Mouse (Mus musculus) neural tube, embryonic 15.5 days (tissue): Measurements from ENCODE around the gene Gm48551. TPM values are rescaled to one million over a fixed set of nuclear protein-coding genes. Genes with fewer than 3 reads are reported as not detected.

ENCODE experiments used
- ATAC-seq: fragments of 200-750 bp; cut with Nextera tagmentation; 2 replicates; pipeline ENCODE4 v1.8.0; 2017; ENCODE audit warnings: mild to moderate bottlenecking, moderate TSS enrichment, moderate library complexity; ENCODE audit not compliant: low FRiP score
- H3K27ac ChIP-seq: fragments of 300-500 bp; sonication (generic); replicated peaks from 2 replicates; pipeline ENCODE4 v1.5.1; 2015; ENCODE audit warnings: mild to moderate bottlenecking, inconsistent platforms
- H3K27me3 ChIP-seq: fragments of 300-500 bp; sonication (generic); replicated peaks from 2 replicates; pipeline ENCODE4 v1.6.1; 2015; ENCODE audit warnings: inconsistent platforms
- H3K36me3 ChIP-seq: fragments of 300-500 bp; sonication (generic); 2 replicates; pipeline ENCODE4 v1.6.1; 2015; ENCODE audit warnings: inconsistent platforms
- H3K4me1 ChIP-seq: fragments of 300-500 bp; sonication (generic); 2 replicates; pipeline ENCODE4 v1.6.1; 2015; ENCODE audit warnings: inconsistent platforms
- H3K4me2 ChIP-seq: fragments of 300-500 bp; sonication (generic); 2 replicates; pipeline ENCODE4 v1.6.1; 2015; ENCODE audit warnings: inconsistent platforms, mild to moderate bottlenecking, moderate library complexity
- H3K4me3 ChIP-seq: fragments of 300-500 bp; sonication (generic); replicated peaks from 2 replicates; pipeline ENCODE4 v1.5.1; 2015; ENCODE audit warnings: mild to moderate bottlenecking, inconsistent platforms
- H3K9ac ChIP-seq: fragments of 300-500 bp; sonication (generic); replicated peaks from 2 replicates; pipeline ENCODE4 v1.6.1; 2015; ENCODE audit warnings: mild to moderate bottlenecking, inconsistent platforms
- H3K9me3 ChIP-seq: fragments of 300-500 bp; sonication (generic); replicated peaks from 2 replicates; pipeline ENCODE4 v1.6.1; 2016; ENCODE audit warnings: inconsistent platforms
- WGBS: fragments of 180-500 bp; shearing (Covaris S2); methylation state at CpG from one replicate; pipeline ENCODE4 v1.1.7; 2015; ENCODE audit warnings: mixed read lengths; 5-methylcytosine and 5-hydroxymethylcytosine counted together
- polyA plus RNA-seq: library from polyadenylated mRNA; unstranded; fragments of >200 nt; fragmentation: Nextera tagmentation; extraction: Ambion mirVana; gene quantifications from 2 replicates; pipeline ENCODE4 v1.2.1, GENCODE M21; 2015

The Gm48551 gene
- polyA plus RNA-seq, 1 experiment from 2014 or later: 7.2 TPM

DNA sequence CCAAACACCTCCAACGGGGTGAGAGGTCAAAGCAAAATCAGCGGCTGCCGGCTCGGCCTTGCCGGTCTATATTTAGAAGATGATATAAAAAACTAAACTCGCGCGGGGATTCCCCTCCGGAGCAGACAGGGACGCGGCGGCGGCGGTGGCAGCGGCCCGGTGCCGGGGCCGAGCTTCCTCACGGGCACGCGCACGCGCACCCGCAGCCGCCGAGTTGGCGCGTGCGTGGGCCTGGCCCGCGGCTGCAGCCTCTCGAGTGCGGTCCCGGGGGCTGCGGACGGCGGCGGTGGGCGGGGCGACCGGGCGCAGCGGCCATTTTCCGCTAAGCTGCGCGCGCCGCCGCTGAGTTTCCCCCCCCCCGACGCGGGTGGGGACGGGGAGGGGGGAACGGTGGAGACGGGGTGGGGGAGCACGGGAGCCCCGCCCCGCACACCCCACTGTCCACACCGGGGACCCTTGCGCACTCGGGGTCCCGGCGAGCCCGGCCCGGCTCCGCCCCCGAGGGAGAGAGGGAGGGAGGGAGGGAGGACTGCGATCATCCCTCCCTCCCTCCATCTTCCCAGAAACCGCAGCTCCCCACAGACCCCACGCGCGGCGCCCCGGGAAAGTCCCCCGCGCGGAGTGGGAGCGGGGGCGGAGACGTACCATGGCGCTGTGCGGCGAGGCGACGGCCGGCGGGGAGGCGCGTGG, 46.0 kb downstream of the Gm48551 start:
- 0% methylated on average over 48 of the region's 89 CpGs for WGBS
- Histone ChIP-seq H3K4me3 (peak overlapping the region; percentile 76), H3K9me3 (no peaks in the 10 kb centered on the region), H3K27me3 (peaks cover 13% of the 10 kb centered on the region), H3K9ac (peak overlapping the region; percentile 79), H3K4me2 (peak overlapping the region; percentile 92), H3K4me1 (peaks cover 78% of the 10 kb centered on the region), H3K36me3 (no peaks in the 10 kb centered on the region), H3K27ac (peak overlapping the region; percentile 97)
- peak; percentile 39 for ATAC-seq

DNA sequence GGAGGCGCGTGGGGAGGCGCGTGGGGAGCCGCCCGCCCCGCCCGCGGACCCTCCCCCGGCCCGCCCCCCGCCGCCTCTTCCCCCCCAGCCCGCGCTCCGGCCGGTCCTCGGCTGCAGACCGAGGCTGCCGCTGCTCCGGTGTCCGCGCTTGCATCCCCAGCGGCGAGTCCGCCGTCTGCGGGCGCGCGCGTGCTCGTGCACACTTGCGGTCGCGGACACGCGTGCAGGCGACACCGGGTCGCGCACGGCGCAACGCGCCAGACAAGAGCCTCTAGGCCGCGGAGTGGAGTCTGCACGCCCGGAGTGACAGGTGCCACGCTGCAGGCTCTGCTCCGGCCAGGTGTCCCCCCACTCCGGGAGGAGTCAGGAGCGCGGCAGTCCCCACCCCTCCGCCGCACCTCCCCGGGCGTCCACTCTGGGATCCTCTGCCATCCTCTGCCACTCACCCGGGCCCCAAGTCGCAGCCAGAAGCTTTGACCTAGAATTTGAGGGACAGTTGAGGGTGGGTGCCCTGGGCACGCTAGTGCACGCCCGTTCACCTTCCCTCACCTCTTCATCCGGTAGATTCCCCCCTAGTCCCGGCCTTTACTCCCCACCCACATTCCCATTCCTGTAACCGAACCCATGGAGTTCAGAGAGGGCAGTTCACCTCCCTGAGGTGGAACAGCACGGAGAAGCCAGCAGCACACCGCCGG, 46.7 kb downstream of the Gm48551 start:
- ATAC-seq: peak; percentile 29
- Histone ChIP-seq H3K27ac (peak overlapping the region; percentile 97), H3K36me3 (no peaks in the 10 kb centered on the region), H3K4me2 (peak overlapping the region; percentile 92), H3K27me3 (peaks cover 13% of the 10 kb centered on the region), H3K9me3 (no peaks in the 10 kb centered on the region), H3K4me1 (peaks cover 72% of the 10 kb centered on the region), H3K9ac (peak overlapping the region; percentile 79), H3K4me3 (peak overlapping the region; percentile 76)
- 3% methylated on average over 26 of the region's 70 CpGs for WGBS

DNA sequence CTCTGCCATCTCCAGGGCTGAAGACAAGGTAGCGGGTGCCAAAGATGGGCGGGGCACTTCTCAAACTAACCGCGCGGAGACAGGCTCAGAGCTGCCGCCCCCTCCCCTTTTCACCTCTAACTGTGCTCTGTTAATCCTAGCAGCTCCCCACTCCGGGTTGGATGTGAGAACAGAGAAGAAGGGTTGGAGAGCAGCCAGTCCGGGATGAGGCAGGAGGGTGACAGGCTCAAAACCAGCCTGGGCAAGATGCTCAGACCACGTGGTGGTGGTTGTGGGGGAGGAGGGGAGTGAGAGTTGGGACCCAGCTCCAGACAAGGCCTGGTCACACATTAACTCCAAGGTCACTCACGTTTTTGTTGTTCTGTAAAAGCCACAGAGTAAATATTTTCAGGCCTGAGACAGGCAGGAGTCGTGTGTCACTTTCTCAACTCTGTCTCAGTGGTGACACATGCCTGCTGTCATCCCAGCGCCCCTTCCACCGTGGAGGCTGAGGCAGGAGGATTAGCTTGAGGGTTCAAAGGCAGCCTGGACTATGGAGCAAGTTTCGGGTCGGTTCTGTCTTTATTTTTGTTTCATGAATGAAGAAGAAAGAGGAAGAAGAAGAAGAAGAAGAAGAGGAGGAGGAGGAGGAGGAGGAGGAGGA, 47.4 kb downstream of the Gm48551 start:
- ATAC-seq: peak; percentile 0; the same call in 1 of the 2 replicates
- Histone ChIP-seq H3K4me1 (peaks cover 66% of the 10 kb centered on the region), H3K4me2 (peak overlapping the region; percentile 92), H3K27ac (peak overlapping the region; percentile 97), H3K4me3 (peak overlapping the region; percentile 76), H3K27me3 (peaks cover 13% of the 10 kb centered on the region), H3K9ac (no peak overlapping the region), H3K36me3 (no peaks in the 10 kb centered on the region), H3K9me3 (no peaks in the 10 kb centered on the region)
- 10% methylated on average over 15 of the region's 15 CpGs for WGBS

DNA sequence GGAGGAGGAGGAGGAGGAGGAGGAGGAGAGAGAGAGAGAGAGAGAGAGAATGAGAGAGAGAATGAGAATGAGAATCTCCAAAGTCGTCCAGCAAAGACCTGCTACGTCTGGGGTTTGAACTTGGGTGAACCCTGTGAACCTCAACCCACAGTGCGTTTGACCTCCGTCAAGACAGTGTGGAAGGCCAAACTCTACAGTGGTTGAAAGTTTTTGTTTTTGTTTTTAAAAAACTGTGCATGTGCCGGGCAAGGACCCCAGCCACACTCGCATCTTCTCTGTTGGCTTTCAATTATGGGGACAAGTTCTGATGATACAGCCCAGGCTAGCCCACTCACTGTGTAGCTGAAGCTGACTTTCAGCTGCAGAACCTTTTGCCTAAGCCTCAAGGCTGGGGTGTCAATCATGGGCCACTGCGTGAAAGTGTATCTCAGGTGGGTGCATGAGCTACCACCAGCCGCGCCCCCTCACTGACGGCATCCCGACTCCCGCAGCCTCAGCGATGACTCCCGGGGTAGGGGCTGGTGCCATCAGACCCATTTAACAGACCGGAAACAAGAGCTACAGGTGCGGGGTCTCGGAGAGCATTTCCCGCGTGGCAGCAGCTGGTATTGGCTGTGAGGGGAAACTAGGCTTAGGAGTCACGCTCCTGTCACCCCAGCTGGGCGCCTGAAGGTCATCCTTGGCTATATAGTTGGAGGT, 48.1 kb downstream of the Gm48551 start:
- Histone ChIP-seq H3K4me3 (peak overlapping the region; percentile 28), H3K36me3 (no peaks in the 10 kb centered on the region), H3K9ac (no peak overlapping the region), H3K9me3 (no peaks in the 10 kb centered on the region), H3K4me1 (peaks cover 59% of the 10 kb centered on the region), H3K27ac (peak overlapping the region; percentile 58), H3K4me2 (peak overlapping the region; percentile 60), H3K27me3 (peaks cover 11% of the 10 kb centered on the region)
- 60% methylated on average over 21 of the region's 21 CpGs for WGBS
- ATAC-seq: peak; percentile 7; the same call in 1 of the 2 replicates

DNA sequence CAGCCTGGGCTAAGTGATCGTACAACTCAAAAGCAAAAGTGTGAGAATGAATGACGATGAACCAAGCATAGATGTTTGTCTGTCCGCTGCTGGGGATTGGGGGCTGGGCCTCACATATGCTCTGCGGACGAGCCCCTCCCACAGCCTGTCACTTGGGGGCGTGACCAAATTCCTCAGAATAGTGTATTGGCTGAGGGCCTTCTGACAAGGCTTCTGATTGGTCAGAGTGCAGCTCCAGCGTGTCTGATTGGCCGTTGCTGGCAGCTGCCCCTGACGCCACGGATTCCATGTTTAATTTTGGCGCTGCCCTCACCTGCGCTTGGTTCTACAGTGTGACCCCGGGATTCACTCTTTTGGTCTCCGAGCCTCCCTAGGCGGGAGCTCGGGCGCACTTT, 48.6 kb downstream of the Gm48551 start:
- peak; percentile 81 for ATAC-seq
- Histone ChIP-seq H3K9me3 (no peaks in the 10 kb centered on the region), H3K27me3 (peaks cover 5% of the 10 kb centered on the region), H3K4me3 (peak overlapping the region; percentile 28), H3K4me2 (peak overlapping the region; percentile 60), H3K4me1 (peaks cover 57% of the 10 kb centered on the region), H3K27ac (peak overlapping the region; percentile 58), H3K36me3 (no peaks in the 10 kb centered on the region), H3K9ac (0 out of 2 replicates have a peak overlapping the region, but pooled peaks have one; percentile 12)
- 4% methylated on average over 17 of the region's 17 CpGs for WGBS

DNA sequence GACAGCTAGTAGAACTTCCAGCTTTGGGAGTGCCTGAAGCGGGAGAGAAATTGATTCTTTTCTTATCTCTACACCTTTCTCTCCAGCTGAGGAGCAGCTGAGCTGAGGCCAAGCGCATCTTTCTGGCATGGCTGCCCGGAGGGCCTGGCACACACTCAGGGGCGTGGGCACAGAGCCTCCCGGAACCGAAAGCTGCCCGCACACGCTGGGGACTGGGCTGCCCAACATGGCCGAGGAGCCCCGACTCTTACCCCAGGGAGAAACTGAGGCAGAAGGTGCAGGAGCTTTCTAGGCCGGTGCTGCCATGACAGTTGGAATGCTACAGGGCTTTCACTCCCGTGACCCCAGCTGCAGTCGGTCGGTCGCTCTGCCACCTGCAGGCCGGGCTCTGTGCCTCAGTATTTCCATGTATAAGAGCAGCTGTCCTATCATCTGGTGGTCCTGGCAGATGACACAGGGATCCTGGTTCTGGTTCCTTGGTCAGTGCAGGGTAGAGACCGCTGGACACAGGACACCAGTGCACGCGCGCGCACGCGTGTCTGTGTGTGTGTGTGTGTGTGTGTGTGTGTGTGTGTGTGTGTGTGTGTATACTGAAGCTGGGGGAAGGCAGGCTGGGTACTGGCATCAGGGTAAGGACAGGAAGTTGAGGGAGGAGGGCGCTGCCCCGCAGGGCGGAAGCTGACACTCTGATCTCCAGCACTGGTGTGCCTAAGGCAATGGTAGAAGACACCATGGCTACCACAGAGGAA, 49.4 kb downstream of the Gm48551 start:
- no peak for ATAC-seq
- no peaks in the 10 kb centered on the region for H3K27me3 ChIP-seq
- peak overlapping the region; percentile 60 for H3K4me2 ChIP-seq
- peak overlapping the region; percentile 52 for H3K27ac ChIP-seq
- no peak overlapping the region for H3K4me3 ChIP-seq
- H3K9me3 ChIP-seq: no peaks in the 10 kb centered on the region
- 72% methylated on average over 26 of the region's 26 CpGs for WGBS
- 0 out of 2 replicates have a peak overlapping the region, but pooled peaks have one; percentile 12 for H3K9ac ChIP-seq
- peaks cover 51% of the 10 kb centered on the region for H3K4me1 ChIP-seq
- H3K36me3 ChIP-seq: no peaks in the 10 kb centered on the region

DNA sequence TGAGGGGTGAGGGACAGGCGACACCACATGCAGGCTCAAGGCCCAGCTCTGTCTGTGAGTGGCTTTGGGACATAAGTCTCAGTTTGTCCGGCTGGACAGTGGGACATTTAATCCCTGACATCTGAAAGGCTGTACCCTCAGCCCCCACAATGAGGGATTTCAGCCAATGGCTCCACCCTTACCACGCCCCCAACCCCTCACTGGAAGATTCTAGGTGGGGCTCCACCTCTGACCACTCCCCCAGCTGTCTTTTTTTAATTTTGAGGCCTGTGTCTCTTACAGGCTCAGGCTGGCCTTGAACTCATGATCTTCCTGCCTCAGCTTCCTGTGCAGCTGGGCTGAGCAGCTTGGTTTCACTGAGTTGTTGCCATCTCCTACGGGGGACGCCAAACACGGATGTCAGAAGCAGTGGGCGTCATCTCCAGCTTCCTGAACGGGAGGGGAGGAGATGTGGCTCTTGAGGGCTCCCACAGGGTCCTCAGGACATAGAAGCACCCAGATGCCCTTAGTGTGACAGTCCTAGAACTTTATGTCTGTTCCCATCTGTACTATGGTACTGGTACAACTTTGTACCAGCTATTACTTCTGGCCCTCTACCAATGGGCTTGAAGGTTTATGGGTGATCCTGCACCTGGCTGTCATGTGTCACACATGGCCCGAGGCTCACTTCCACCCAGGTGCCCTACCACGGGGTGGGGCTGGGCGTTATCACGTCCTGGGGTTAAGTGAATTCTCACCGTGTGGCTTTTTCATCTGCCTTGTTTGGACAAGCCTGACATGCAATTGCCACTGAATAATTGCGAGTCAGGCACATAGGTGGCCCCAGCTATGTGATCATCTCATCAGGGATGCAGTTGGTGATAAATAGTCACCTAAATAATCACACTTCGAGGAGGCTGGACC, 50.3 kb downstream of the Gm48551 start:
- peaks cover 42% of the 10 kb centered on the region for H3K4me1 ChIP-seq
- no peaks in the 10 kb centered on the region for H3K36me3 ChIP-seq
- ATAC-seq: no peak
- H3K27ac ChIP-seq: peak overlapping the region; percentile 62; the same call in 1 of the 2 replicates
- H3K4me2 ChIP-seq: no peak overlapping the region
- no peak overlapping the region for H3K9ac ChIP-seq
- no peaks in the 10 kb centered on the region for H3K9me3 ChIP-seq
- no peak overlapping the region for H3K4me3 ChIP-seq
- no peaks in the 10 kb centered on the region; the same call in 1 of the 2 replicates for H3K27me3 ChIP-seq
- WGBS: 68% methylated on average over 15 of the region's 15 CpGs

DNA sequence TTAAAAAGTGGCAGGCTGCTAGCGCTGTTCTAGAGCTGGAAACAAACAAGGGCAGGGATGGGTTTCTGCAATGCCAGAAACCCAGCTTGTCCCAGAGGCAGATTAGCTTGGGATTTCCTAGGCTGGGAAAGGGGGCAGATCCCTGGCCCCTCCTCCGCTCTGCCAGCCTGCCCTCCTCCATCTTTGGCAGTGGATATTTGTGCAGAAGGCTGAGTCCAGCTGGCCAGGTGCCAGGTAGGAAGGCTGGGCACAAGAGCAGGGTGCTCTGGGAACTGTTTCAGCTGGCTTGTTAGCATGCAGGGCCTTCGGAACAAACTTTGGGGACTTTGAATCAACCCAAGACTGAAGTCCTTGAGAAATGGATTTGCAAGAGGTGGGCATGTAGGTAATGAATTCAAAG, 51.2 kb downstream of the Gm48551 start:
- H3K4me2 ChIP-seq: no peak overlapping the region
- H3K9me3 ChIP-seq: no peaks in the 10 kb centered on the region
- peak overlapping the region; percentile 62 for H3K27ac ChIP-seq
- H3K36me3 ChIP-seq: no peaks in the 10 kb centered on the region
- 61% methylated on average over 3 of the region's 3 CpGs for WGBS
- no peak overlapping the region for H3K4me3 ChIP-seq
- peaks cover 39% of the 10 kb centered on the region for H3K4me1 ChIP-seq
- no peak overlapping the region for H3K9ac ChIP-seq
- H3K27me3 ChIP-seq: peaks cover 3% of the 10 kb centered on the region; the same call in 1 of the 2 replicates
- no peak for ATAC-seq

DNA sequence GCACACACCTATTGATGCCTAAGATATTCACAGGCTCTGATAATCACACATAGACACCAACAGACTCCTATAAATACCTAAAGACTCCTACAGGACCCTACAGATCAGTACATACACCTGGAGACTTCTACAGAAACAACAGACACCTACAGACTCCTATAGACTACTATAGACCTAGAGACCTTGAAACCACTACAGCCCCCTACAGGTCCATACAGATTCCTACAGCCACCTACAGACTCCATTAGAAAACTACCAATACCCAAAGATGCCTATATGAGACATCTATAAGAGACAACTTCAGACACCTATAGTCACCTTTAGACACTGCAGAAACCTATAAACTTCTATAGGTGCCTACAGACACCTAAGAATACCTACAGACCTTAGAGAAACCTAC, 56.8 kb downstream of the Gm48551 start:
- H3K4me1 ChIP-seq: no peaks in the 10 kb centered on the region
- H3K36me3 ChIP-seq: no peaks in the 10 kb centered on the region
- peaks cover 6% of the 10 kb centered on the region; the same call in 1 of the 2 replicates for H3K27me3 ChIP-seq
- no peak overlapping the region for H3K9ac ChIP-seq
- no peak for ATAC-seq
- no peak overlapping the region for H3K4me3 ChIP-seq
- H3K9me3 ChIP-seq: no peaks in the 10 kb centered on the region
- H3K4me2 ChIP-seq: no peak overlapping the region
- no peak overlapping the region for H3K27ac ChIP-seq
